Comparison of ENCODE assay signal across 7 mouse cellular contexts in genomic region chr13:36116520-36117142, GRCm38 (mm10). TPM values are rescaled to one million over a fixed set of nuclear protein-coding genes. Genes with fewer than 3 reads are reported as not detected.
DNase-seq lines count a peak whose midpoint lies in the region; ATAC-seq and TF ChIP-seq lines count a peak whose summit lies in the region.

No protein-coding gene starts in this region.

- H3K36me3 ChIP-seq in intestine, postnatal 0 days (ENCODE audit: control insufficient read depth, insufficient read depth), result no peaks in the 10 kb centered on the region; the same call in 1 of the 2 replicates
- H3K36me3 ChIP-seq in limb, embryonic 11.5 days (ENCODE audit: control insufficient read depth, insufficient read depth, low read length), result no peaks in the 10 kb centered on the region
- no peaks in the 10 kb centered on the region for H3K36me3 ChIP-seq in midbrain, embryonic 13.5 days
- no peaks in the 10 kb centered on the region for H3K36me3 ChIP-seq in spleen, adult 2 months (ENCODE audit: control insufficient read depth, insufficient read depth, low read length)

- intact Hi-C loops in gastrocnemius, adult 2 months (cut with DNase I), result loop anchor here (2.0 kb wide), 1 partner anchor 98 kb away; no protein-coding TSS in a partner anchor

- no peak for TF ChIP-seq POLR2A in cortical plate, adult 2 months (IDR thresholded peaks at IDR 0.05; ENCODE audit: extremely low read depth, insufficient read depth, low read length)
- no peak for TF ChIP-seq POLR2A in spleen, adult 2 months (IDR thresholded peaks at IDR 0.05; ENCODE audit: low read depth, low read length)

- H3K4me1 ChIP-seq in cortical plate, adult 2 months (ENCODE audit: control insufficient read depth, insufficient read depth, low read length), result peaks cover 3% of the 10 kb centered on the region
- 0 out of 2 replicates have a peak, but pooled peaks cover 3% of the 10 kb centered on the region for H3K4me1 ChIP-seq in intestine, postnatal 0 days (replicated peaks; ENCODE audit: control insufficient read depth, insufficient read depth, low read length)
- no peaks in the 10 kb centered on the region for H3K4me1 ChIP-seq in limb, embryonic 11.5 days (ENCODE audit: control insufficient read depth, insufficient read depth, low read length)
- H3K4me1 ChIP-seq in midbrain, embryonic 13.5 days (replicated peaks), result peaks cover 26% of the 10 kb centered on the region
- peaks cover 4% of the 10 kb centered on the region; the same call in 1 of the 2 replicates for H3K4me1 ChIP-seq in spleen, adult 2 months (ENCODE audit: control insufficient read depth, insufficient read depth, insufficient read length)

- WGBS in intestine, postnatal 0 days, result 6% methylated on average over 21 of the region's 21 CpGs
- 9% methylated on average over 21 of the region's 21 CpGs for WGBS in limb, embryonic 11.5 days
- 7% methylated on average over 21 of the region's 21 CpGs for WGBS in midbrain, embryonic 13.5 days
- WGBS in spleen, adult 2 months, result 8% methylated on average over 21 of the region's 21 CpGs

- H3K9me3 ChIP-seq in intestine, postnatal 0 days (ENCODE audit: control insufficient read depth), result no peaks in the 10 kb centered on the region
- H3K9me3 ChIP-seq in limb, embryonic 11.5 days (ENCODE audit: control insufficient read depth, low read length), result no peaks in the 10 kb centered on the region
- H3K9me3 ChIP-seq in midbrain, embryonic 13.5 days, result no peaks in the 10 kb centered on the region

- peak overlapping the region; percentile 72 for H3K9ac ChIP-seq in intestine, postnatal 0 days (ENCODE audit: low read depth, low read length)
- H3K9ac ChIP-seq in limb, embryonic 11.5 days (ENCODE audit: low read length), result peak overlapping the region; percentile 62
- H3K9ac ChIP-seq in midbrain, embryonic 13.5 days (replicated peaks), result peak overlapping the region; percentile 80

- peak; percentile 51 for DNase-seq in adrenal gland, adult 8-10 months
- peak; percentile 65 for DNase-seq in gastrocnemius, adult 2 months
- DNase-seq in limb, embryonic 11.5 days (ENCODE audit: low spot score), result peak; percentile 56
- DNase-seq in spleen, adult 2 months (ENCODE audit: low read depth in 1 of 2, low spot score in 2 of 2), result peak; percentile 1 to 21

- TF ChIP-seq CTCF in cortical plate, adult 2 months (IDR thresholded peaks at IDR 0.05; ENCODE audit: extremely low read depth, insufficient read depth, low read length), result no peak
- TF ChIP-seq CTCF in gastrocnemius, adult 2 months (IDR thresholded peaks at IDR 0.05), result no peak
- TF ChIP-seq CTCF in intestine, postnatal 0 days (IDR thresholded peaks at IDR 0.05; ENCODE audit: low read depth), result no peak
- TF ChIP-seq CTCF in spleen, adult 2 months (IDR thresholded peaks at IDR 0.05; ENCODE audit: extremely low read depth, insufficient read depth, insufficient read length, insufficient replicate concordance), result no peak

- no peak overlapping the region for H3K27ac ChIP-seq in cortical plate, adult 2 months (ENCODE audit: insufficient read depth, low read length)
- H3K27ac ChIP-seq in gastrocnemius, adult 2 months, result peak overlapping the region; percentile 98
- no peak overlapping the region for H3K27ac ChIP-seq in intestine, postnatal 0 days (ENCODE audit: low read depth, low read length)
- no peak overlapping the region for H3K27ac ChIP-seq in limb, embryonic 11.5 days (replicated peaks; ENCODE audit: low read depth, low read length)
- H3K27ac ChIP-seq in midbrain, embryonic 13.5 days, result no peak overlapping the region; the same call in 1 of the 2 replicates
- no peak overlapping the region for H3K27ac ChIP-seq in spleen, adult 2 months (ENCODE audit: insufficient read depth, low read length)

- H3K4me3 ChIP-seq in cortical plate, adult 2 months (ENCODE audit: insufficient read depth, low read length), result peak overlapping the region; percentile 71
- H3K4me3 ChIP-seq in gastrocnemius, adult 2 months, result peak overlapping the region; percentile 83
- peak overlapping the region; percentile 79 for H3K4me3 ChIP-seq in intestine, postnatal 0 days (ENCODE audit: low read depth, low read length)
- H3K4me3 ChIP-seq in limb, embryonic 11.5 days (ENCODE audit: low read depth, low read length), result peak overlapping the region; percentile 64
- H3K4me3 ChIP-seq in midbrain, embryonic 13.5 days (replicated peaks), result peak overlapping the region; percentile 73
- peak overlapping the region; percentile 74 for H3K4me3 ChIP-seq in spleen, adult 2 months (ENCODE audit: extremely low read depth, insufficient read depth, insufficient read length)

- peak; percentile 5; the same call in 1 of the 2 replicates for ATAC-seq in intestine, postnatal 0 days
- ATAC-seq in limb, embryonic 11.5 days (ENCODE audit: insufficient number of reproducible peaks, low FRiP score, low TSS enrichment, low read depth), result peak; percentile 18; the same call in 1 of the 2 replicates
- ATAC-seq in midbrain, embryonic 13.5 days, result peak; percentile 32

- H3K4me2 ChIP-seq in intestine, postnatal 0 days (replicated peaks; ENCODE audit: low read depth), result peak overlapping the region; percentile 81
- H3K4me2 ChIP-seq in limb, embryonic 11.5 days (ENCODE audit: low read depth, severe bottlenecking), result peak overlapping the region; percentile 82
- peak overlapping the region; percentile 83 for H3K4me2 ChIP-seq in midbrain, embryonic 13.5 days (replicated peaks)

- no peaks in the 10 kb centered on the region for H3K27me3 ChIP-seq in intestine, postnatal 0 days (replicated peaks; ENCODE audit: control insufficient read depth, insufficient read depth, low read length)
- H3K27me3 ChIP-seq in limb, embryonic 11.5 days (ENCODE audit: control insufficient read depth, insufficient read depth, low read length), result no peaks in the 10 kb centered on the region
- no peaks in the 10 kb centered on the region for H3K27me3 ChIP-seq in midbrain, embryonic 13.5 days
- H3K27me3 ChIP-seq in spleen, adult 2 months (ENCODE audit: control insufficient read depth, insufficient read depth, low read length), result no peaks in the 10 kb centered on the region

RNA-seq across cellular contexts. Expression of gene Fars2, which starts 0.6 kb away (rescaled TPM):
- total RNA-seq in adrenal gland, adult 8-10 months (2022), result 100 to 1,000 TPM in 1 of 4 experiments, 10 to 100 TPM in 3; 91.5 to 101 (median 98.0) TPM
- 33.1 and 40.0 TPM in 2 replicates for polyA plus RNA-seq in cortical plate, adult 2 months (2012; rRNA removed)
- 10 to 100 TPM; 40.8 to 43.4 TPM for total RNA-seq in gastrocnemius, adult 2 months (2021)
- 29.8 and 33.9 TPM in 2 replicates for polyA plus RNA-seq in intestine, postnatal 0 days (2015; fragmentation: Nextera tagmentation; extraction: Ambion mirVana)
- polyA plus RNA-seq in limb, embryonic 11.5 days (2014; fragmentation: Nextera tagmentation; extraction: Ambion mirVana), result 25.9 and 29.3 TPM in 2 replicates
- polyA plus RNA-seq in midbrain, embryonic 13.5 days (2015; fragmentation: Nextera tagmentation; extraction: Ambion mirVana), result 29.5 and 31.7 TPM in 2 replicates
- 16.9 and 19.4 TPM in 2 replicates for polyA plus RNA-seq in spleen, adult 2 months (2012; rRNA removed)

RNA-seq across cellular contexts. Expression of gene Lyrm4, which starts 0.7 kb away (rescaled TPM):
- total RNA-seq in adrenal gland, adult 8-10 months (2022), result 10 to 100 TPM; 18.8 to 26.5 (median 21.6) TPM
- 19.6 TPM in 2 replicates for polyA plus RNA-seq in cortical plate, adult 2 months (2012; rRNA removed)
- 1 to 10 TPM; 4.4 to 6.4 TPM for total RNA-seq in gastrocnemius, adult 2 months (2021)
- polyA plus RNA-seq in intestine, postnatal 0 days (2015; fragmentation: Nextera tagmentation; extraction: Ambion mirVana), result 15.1 and 16.9 TPM in 2 replicates
- polyA plus RNA-seq in limb, embryonic 11.5 days (2014; fragmentation: Nextera tagmentation; extraction: Ambion mirVana), result 17.8 and 20.6 TPM in 2 replicates
- 33.4 and 35.3 TPM in 2 replicates for polyA plus RNA-seq in midbrain, embryonic 13.5 days (2015; fragmentation: Nextera tagmentation; extraction: Ambion mirVana)
- polyA plus RNA-seq in spleen, adult 2 months (2012; rRNA removed), result 2.3 and 3.6 TPM in 2 replicates

Comparison
In these comparisons a context has a peak if more than half of its experiments do, and no peak if none do; other contexts are left out.
1. DNase-seq: peak in every context shown above with its lines; median percentile 65 in gastrocnemius, adult 2 months; 56 in limb, embryonic 11.5 days; 51 in adrenal gland, adult 8-10 months; 11 in spleen, adult 2 months.